Mouse (Mus musculus) stomach, embryonic 14.5 days (tissue): Measurements from ENCODE around the gene Cpne7. TPM values are rescaled to one million over a fixed set of nuclear protein-coding genes. Genes with fewer than 3 reads are reported as not detected.

Experiments used
- ATAC-seq: fragments of 200-750 bp; cut with Nextera tagmentation; 2 replicates; pipeline ENCODE4 v1.8.0; 2017; ENCODE audit warnings: low read depth, moderate TSS enrichment; ENCODE audit not compliant: insufficient number of reproducible peaks, insufficient read depth, low FRiP score
- H3K27ac ChIP-seq: fragments of 300-500 bp; sonication (generic); 2 replicates; pipeline ENCODE4 v1.5.1; 2014; ENCODE audit warnings: mild to moderate bottlenecking, low read length, moderate library complexity, mixed read lengths
- H3K27me3 ChIP-seq: fragments of 300-500 bp; sonication (generic); 2 replicates; pipeline ENCODE4 v1.6.1; 2014; ENCODE audit warnings: low read length, control low read depth, mixed read lengths; ENCODE audit not compliant: control insufficient read depth, insufficient read depth
- H3K36me3 ChIP-seq: fragments of 300-500 bp; sonication (generic); 2 replicates; pipeline ENCODE4 v1.6.1; 2014; ENCODE audit warnings: mild to moderate bottlenecking, control low read depth, low read length, moderate library complexity, mixed read lengths; ENCODE audit not compliant: control insufficient read depth, insufficient read depth
- H3K4me1 ChIP-seq: fragments of 300-500 bp; sonication (generic); 2 replicates; pipeline ENCODE4 v1.6.1; 2014; ENCODE audit warnings: low read length, control low read depth, mixed read lengths; ENCODE audit not compliant: control insufficient read depth, insufficient read depth
- H3K4me2 ChIP-seq: fragments of 300-500 bp; sonication (generic); replicated peaks from 2 replicates; pipeline ENCODE4 v1.6.1; 2014; ENCODE audit warnings: low read depth, low read length, control low read depth
- H3K4me3 ChIP-seq: fragments of 300-500 bp; sonication (generic); 2 replicates; pipeline ENCODE4 v1.5.1; 2014; ENCODE audit warnings: low read depth, low read length, control low read depth
- H3K9ac ChIP-seq: fragments of 300-500 bp; sonication (generic); replicated peaks from 2 replicates; pipeline ENCODE4 v1.6.1; 2014; ENCODE audit warnings: low read depth, mild to moderate bottlenecking, control low read depth, low read length, moderate library complexity, mixed read lengths
- H3K9me3 ChIP-seq: fragments of 300-500 bp; sonication (generic); 2 replicates; pipeline ENCODE4 v1.6.1; 2016; ENCODE audit warnings: low read depth, low read length, control low read depth; ENCODE audit not compliant: control insufficient read depth
- WGBS: fragments of 180-500 bp; shearing (Covaris S2); extraction: QIAGEN DNeasy Blood & Tissue Kit; methylation state at CpG from one replicate; pipeline ENCODE4 v1.1.7; 2014; 5-methylcytosine and 5-hydroxymethylcytosine counted together
- polyA plus RNA-seq: library from polyadenylated mRNA; unstranded; fragments of >200 nt; fragmentation: Nextera tagmentation; extraction: Ambion mirVana; gene quantifications from 2 replicates; pipeline ENCODE4 v1.2.1, GENCODE M21; 2014

Gene Cpne7
- polyA plus RNA-seq, 1 experiment from 2014 or later: 1.2 TPM

DNA sequence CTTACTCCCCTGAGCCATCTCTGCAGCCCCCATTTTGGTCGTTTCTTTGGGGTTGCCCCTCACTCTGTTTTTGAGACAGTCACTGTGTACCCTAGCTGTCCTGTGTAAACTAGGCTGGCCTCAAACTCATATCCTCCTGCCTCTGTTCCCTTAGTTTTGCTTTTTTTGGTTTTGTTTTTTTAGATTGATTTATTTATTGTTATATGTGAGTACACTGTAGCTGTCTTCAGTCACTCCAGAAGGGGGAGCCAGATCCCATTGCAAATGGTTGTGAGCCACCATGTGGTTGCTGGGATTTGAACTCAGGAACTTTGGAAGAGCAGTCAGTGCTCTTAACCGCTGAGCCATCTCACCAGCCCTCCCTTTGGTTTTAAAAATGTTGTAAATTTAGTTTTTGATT, 10.6 kb upstream of the Cpne7 start:
- no peak overlapping the region for H3K9ac ChIP-seq
- H3K4me3 ChIP-seq: no peak overlapping the region
- no peak overlapping the region for H3K27ac ChIP-seq
- no peaks in the 10 kb centered on the region for H3K27me3 ChIP-seq
- WGBS: 61% methylated on average over 2 of the region's 2 CpGs
- ATAC-seq: no peak
- H3K9me3 ChIP-seq: no peaks in the 10 kb centered on the region
- peaks cover 9% of the 10 kb centered on the region; the same call in 1 of the 2 replicates for H3K4me1 ChIP-seq
- H3K4me2 ChIP-seq: no peak overlapping the region
- peaks cover 23% of the 10 kb centered on the region for H3K36me3 ChIP-seq

DNA sequence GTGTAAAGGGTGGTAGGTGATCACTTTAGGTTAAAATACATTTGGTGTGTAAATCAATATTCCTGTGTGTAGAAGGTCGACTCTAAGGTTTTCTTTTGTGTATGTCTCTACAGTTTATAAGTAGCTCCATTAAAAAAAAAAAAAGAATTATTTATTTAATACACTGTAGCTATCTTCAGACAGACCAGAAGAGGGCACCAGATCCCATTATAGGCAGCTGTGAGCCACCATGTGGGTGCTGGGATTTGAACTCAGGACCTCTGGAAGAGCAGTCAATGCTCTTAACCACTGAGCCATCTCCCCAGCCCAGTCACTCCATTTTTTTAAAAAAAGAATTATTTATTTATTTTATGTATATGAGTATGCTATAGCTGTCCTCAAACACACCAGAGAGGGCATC, 9.2 kb upstream of the Cpne7 start:
- H3K9ac ChIP-seq: no peak overlapping the region
- peaks cover 23% of the 10 kb centered on the region for H3K36me3 ChIP-seq
- no peaks in the 10 kb centered on the region for H3K27me3 ChIP-seq
- 60% methylated on average over 1 of the region's 1 CpGs for WGBS
- peaks cover 9% of the 10 kb centered on the region; the same call in 1 of the 2 replicates for H3K4me1 ChIP-seq
- H3K27ac ChIP-seq: no peak overlapping the region
- no peak overlapping the region for H3K4me2 ChIP-seq
- no peaks in the 10 kb centered on the region for H3K9me3 ChIP-seq
- no peak for ATAC-seq
- no peak overlapping the region for H3K4me3 ChIP-seq

GRCm38 (mm10) chr8:123108953-123109352, 8.2 kb upstream of the Cpne7 start:
- Histone ChIP-seq H3K9ac (0 out of 2 replicates have a peak overlapping the region, but pooled peaks have one; percentile 0), H3K27me3 (no peaks in the 10 kb centered on the region), H3K36me3 (peaks cover 15% of the 10 kb centered on the region), H3K27ac (no peak overlapping the region), H3K9me3 (no peaks in the 10 kb centered on the region), H3K4me2 (no peak overlapping the region), H3K4me1 (0 out of 2 replicates have a peak, but pooled peaks cover under 1% of the 10 kb centered on the region), H3K4me3 (no peak overlapping the region)
- 88% methylated on average over 5 of the region's 5 CpGs for WGBS
- ATAC-seq: no peak

GRCm38 (mm10) chr8:123110649-123111048, 6.5 kb upstream of the Cpne7 start:
- Histone ChIP-seq H3K27me3 (0 out of 2 replicates have a peak, but pooled peaks cover 1% of the 10 kb centered on the region), H3K27ac (no peak overlapping the region), H3K9ac (no peak overlapping the region), H3K4me2 (no peak overlapping the region), H3K36me3 (peaks cover under 1% of the 10 kb centered on the region; the same call in 1 of the 2 replicates), H3K9me3 (no peaks in the 10 kb centered on the region), H3K4me1 (no peaks in the 10 kb centered on the region), H3K4me3 (no peak overlapping the region)
- 0 out of 2 replicates have a peak, but pooled peaks have one; percentile 57 for ATAC-seq
- 17% methylated on average over 4 of the region's 4 CpGs for WGBS

- Histone ChIP-seq H3K4me2 (no peak overlapping the region), H3K9me3 (no peaks in the 10 kb centered on the region), H3K27me3 (peaks cover 18% of the 10 kb centered on the region), H3K36me3 (no peaks in the 10 kb centered on the region), H3K9ac (no peak overlapping the region), H3K4me3 (no peak overlapping the region), H3K4me1 (peaks cover 9% of the 10 kb centered on the region), H3K27ac (no peak overlapping the region)
- ATAC-seq: no peak
- 80% methylated on average over 9 of the region's 9 CpGs for WGBS
Observed at GRCm38 (mm10) chr8:123112892-123113291, 4.3 kb upstream of the Cpne7 start.

- Histone ChIP-seq H3K4me2 (no peak overlapping the region), H3K27me3 (peaks cover 28% of the 10 kb centered on the region), H3K9ac (no peak overlapping the region), H3K4me3 (no peak overlapping the region), H3K4me1 (peaks cover 10% of the 10 kb centered on the region), H3K36me3 (no peaks in the 10 kb centered on the region), H3K9me3 (no peaks in the 10 kb centered on the region), H3K27ac (no peak overlapping the region)
- no peak for ATAC-seq
- WGBS: 49% methylated on average over 2 of the region's 2 CpGs
Observed at GRCm38 (mm10) chr8:123113908-123114469, 3.2 kb upstream of the Cpne7 start.

DNA sequence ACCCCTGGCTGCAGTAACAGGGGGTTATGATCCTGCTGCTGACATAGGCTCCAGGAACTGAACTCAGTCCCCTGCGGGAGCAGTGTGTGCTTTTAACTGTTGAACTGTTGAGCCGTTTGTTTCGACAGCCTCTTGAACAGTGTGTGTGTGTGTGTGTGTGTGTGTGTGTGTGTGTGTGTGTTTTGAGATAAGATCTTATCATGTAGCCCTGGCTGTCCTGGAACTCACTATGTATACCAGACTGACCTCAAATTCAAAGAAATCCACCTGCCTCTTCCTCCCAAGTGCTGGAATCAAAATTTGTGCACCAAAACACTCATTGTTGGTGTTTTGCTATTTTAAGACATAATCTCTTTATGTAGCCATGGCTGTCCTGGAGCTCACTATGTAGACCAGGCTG, 2.5 kb upstream of the Cpne7 start:
- H3K4me3 ChIP-seq: no peak overlapping the region
- no peaks in the 10 kb centered on the region for H3K36me3 ChIP-seq
- H3K9me3 ChIP-seq: no peaks in the 10 kb centered on the region
- H3K4me2 ChIP-seq: no peak overlapping the region
- peaks cover 28% of the 10 kb centered on the region for H3K27me3 ChIP-seq
- ATAC-seq: no peak
- WGBS: 34% methylated on average over 3 of the region's 3 CpGs
- no peak overlapping the region for H3K9ac ChIP-seq
- H3K4me1 ChIP-seq: peaks cover 10% of the 10 kb centered on the region
- H3K27ac ChIP-seq: no peak overlapping the region

DNA sequence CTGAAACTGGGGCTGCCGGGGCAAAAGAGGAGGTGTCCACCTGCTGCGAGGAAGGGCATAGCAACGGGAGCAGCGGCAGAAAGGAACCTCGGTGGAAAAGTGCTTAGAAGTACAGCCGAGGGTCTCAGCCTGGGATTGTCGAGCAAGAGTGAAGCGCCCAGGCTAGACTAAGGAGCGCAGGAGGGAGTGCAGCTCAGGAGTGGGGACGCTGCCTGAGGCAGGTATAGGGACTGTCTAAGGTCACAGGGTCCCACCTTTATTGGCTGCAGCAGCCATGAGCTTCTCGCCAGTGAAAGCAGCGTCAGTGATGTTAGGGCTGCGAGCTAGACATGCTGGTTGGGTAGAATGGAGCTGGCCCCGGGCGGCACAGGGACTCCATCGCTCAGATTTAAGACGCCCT, 570 bp downstream of the Cpne7 start:
- Histone ChIP-seq H3K9me3 (no peaks in the 10 kb centered on the region), H3K4me1 (peaks cover 10% of the 10 kb centered on the region), H3K36me3 (no peaks in the 10 kb centered on the region), H3K27me3 (peaks cover 28% of the 10 kb centered on the region), H3K4me3 (peak overlapping the region; percentile 44), H3K4me2 (peak overlapping the region; percentile 95), H3K27ac (no peak overlapping the region), H3K9ac (no peak overlapping the region; the same call in 1 of the 2 replicates)
- ATAC-seq: no peak
- 5% methylated on average over 17 of the region's 17 CpGs for WGBS

DNA sequence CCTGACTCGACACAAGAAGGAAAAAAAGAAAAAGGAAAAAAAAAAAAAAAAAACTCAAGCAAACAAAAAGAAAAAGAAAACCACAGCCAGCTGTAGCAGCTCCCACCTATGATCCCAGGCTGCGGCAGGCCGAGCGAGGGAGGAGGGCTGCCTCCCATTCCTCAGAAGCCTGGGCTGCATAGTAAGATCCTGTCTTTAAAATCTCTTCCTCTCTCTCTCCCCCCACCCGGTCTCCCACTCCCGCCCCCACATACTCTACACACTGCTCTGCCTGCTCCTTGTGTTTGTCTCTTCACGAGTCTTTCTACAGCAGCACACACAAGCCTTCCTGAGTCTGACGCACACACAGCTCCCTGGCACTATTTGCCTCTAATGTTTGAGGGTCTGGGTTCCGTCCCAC, 4.9 kb downstream of the Cpne7 start:
- Histone ChIP-seq H3K27ac (no peak overlapping the region), H3K4me2 (no peak overlapping the region), H3K9ac (no peak overlapping the region), H3K9me3 (no peaks in the 10 kb centered on the region), H3K4me1 (peaks cover 10% of the 10 kb centered on the region), H3K36me3 (no peaks in the 10 kb centered on the region), H3K4me3 (no peak overlapping the region), H3K27me3 (peaks cover 15% of the 10 kb centered on the region)
- WGBS: 37% methylated on average over 9 of the region's 9 CpGs
- no peak for ATAC-seq
